Mouse (Mus musculus) c-Kit-positive CD71-positive TER-119-positive erythroid progenitor cells, embryonic 14.5 days (primary cell): ENCODE measurements around the gene Olfr12.
A peak's percentile ranks its signal among the peaks of the same experiment; 100 is the strongest.

Experiments
- DNase-seq: peaks from one replicate; pipeline ENCODE4 v3.0.0-alpha.2; 2013; ENCODE audit warnings: low spot score

The Olfr12 gene

DNA sequence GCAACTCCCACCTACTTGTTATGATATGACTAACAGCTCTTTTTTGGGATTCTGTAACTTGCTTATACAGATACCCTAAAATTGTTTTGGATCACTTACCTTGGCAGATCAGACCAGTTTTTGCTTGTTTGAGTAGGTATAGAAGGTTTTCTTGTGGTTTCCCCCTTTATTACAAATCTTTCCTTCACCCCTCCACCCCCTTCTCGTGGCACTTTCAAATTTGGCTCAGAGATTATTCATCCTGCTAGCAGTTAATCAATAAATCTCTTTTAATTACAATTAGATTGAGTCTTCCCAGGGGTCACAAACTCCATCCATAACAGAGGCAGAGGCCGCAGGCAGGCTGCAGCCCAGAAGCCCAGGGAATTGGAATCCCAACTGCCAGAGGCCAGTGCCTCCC, at the start of gene Olfr12:
TSS of gene Olfr12 (plus strand) at position 301 of the 400 bp plus-strand sequence.
- no peak for DNase-seq

DNA sequence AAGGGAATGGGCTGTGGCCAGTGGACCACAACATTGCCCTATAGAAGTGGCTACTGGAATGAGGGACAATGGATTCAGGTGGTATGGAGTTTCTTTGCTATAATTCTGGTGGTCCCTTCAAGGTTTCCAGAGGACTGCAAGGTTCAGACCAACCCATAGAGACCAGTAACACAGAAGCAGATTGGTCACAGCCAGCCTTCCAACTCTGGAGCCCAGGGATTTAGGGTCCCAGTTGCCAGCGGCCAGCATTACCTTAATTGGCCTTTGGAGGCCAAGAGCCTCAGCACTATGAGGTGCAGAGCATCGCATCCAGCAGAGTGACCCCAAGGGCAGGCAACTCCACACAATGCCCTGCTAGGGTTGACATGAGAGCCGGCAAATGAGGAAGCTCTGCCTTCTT, 46.6 kb upstream of the Olfr12 start, which contains the start of gene Olfr1413:
TSS of gene Olfr1413 (plus strand) at position 301 of the 400 bp plus-strand sequence.
- DNase-seq: no peak

- DNase-seq: no peak
Measured at GRCm38 (mm10) chr1:92585479-92585878, 32.1 kb upstream of the Olfr12 start, which contains the start of gene Olfr1412. Gene Olfr1412, plus strand, starts transcription at chr1:92585779.

DNA sequence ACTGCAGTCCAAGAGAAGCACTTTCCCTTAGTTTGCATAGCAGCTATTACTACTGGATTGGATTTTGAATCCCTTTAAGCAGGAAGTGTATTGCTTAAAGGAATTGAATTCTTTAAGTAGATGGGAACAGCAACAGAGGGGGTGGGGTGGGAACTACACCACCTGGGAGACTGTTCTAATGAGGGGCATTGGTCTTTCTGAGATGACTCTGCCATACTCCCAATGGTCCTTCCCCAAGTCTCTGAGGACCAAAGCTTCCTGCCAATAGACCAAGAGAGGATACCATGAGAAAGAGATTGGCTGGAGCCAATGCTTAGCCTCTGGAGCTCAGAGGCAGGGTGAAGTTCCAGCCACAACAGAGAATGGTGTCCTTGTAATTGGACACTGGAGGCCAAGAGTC, 23.5 kb upstream of the Olfr12 start, which contains the start of gene Olfr1411:
TSS of gene Olfr1411 (plus strand) at position 301 of the 400 bp plus-strand sequence.
- no peak for DNase-seq

GRCm38 (mm10) chr1:92596019-92596418, 21.6 kb upstream of the Olfr12 start:
- no peak for DNase-seq

- DNase-seq: no peak
Measured at GRCm38 (mm10) chr1:92605482-92605881, 12.1 kb upstream of the Olfr12 start, which contains the start of gene Olfr1410. Gene Olfr1410, plus strand, starts transcription at chr1:92605782.

- DNase-seq: no peak
Measured at GRCm38 (mm10) chr1:92607711-92608110, 9.9 kb upstream of the Olfr12 start.

DNA sequence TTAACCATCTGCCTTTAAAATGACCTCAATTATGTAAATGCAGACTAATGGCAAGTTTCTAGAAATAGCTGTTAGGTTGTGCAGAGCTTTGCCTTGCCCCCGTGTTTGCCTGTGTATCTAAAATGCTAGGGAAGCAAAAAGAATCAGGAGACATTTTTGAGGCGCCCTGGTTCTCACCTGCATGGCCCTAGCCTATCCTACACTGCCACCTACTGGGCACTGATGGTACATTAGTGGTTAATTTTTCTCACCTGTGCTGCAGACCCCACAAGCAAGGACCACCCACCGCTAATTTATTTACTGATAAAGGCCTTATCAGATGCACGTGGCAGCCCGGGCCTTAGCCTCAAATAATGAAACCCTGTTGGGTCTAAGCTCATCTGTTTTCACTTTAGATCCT, 6.6 kb upstream of the Olfr12 start:
- peak; percentile 22 for DNase-seq

DNA sequence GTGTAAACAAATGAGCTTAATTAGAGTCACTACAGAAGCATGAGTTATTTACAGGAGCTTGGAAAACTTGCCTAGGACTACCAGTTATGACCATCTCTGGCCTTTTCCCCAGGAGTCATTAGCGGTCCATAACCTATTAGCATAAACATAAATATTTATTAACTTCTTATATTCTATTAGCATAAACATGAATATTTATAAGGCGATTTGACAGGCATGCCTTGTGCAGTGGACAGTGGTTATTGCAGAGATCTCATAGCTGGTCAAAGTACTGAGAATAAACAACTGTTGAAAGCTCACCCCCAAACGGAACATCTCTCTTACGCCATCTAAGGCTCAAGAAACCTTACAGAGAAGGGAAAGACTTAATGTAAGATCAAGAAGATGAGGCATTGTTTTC, 4.4 kb upstream of the Olfr12 start:
- no peak for DNase-seq

GRCm38 (mm10) chr1:92614516-92614915, 3.1 kb upstream of the Olfr12 start:
- no peak for DNase-seq

GRCm38 (mm10) chr1:92616046-92616445, 1.5 kb upstream of the Olfr12 start:
- no peak for DNase-seq

DNA sequence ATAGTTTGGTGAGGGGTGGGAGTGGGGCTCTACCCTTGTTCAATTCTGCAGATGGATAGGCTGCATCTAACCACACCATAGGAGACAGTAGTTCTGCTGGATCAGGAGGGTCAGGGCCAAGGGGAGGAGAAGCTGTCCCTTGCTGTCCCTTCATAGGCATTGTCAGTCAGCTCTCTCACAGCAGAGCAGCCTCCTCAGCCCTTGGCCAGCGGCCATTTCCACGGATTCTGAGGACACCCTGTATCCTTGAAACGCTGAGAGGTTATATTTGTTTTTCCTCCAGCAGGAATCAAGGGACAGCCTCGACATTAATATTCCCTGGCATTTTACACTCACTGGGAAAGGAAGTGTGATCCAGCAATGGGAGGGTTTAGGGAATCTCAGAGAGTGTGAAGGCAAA, 772 bp downstream of the Olfr12 start:
- DNase-seq: no peak

- DNase-seq: no peak
Measured at GRCm38 (mm10) chr1:92628227-92628626, 10.6 kb downstream of the Olfr12 start.

DNA sequence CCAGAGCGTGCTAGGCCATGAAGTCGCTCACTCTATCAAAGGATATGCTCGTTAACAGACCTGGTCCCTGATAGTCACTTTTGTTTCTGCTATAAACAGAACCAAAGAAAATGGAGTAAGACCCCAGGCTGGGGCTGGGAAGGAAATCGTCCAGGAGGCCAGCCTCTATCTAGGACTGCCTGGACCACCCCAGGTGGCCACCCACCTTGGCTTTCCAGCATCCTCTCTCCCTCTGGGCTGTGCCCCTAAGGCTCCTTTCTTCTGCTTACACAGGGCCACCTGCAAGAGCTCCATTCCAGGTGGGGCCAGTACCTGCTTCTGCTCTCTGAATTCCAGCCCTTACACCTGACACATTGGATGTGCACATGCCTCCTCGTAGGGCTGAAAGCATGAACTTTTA, 14.6 kb downstream of the Olfr12 start:
- no peak for DNase-seq

GRCm38 (mm10) chr1:92632948-92633347, 15.4 kb downstream of the Olfr12 start:
- DNase-seq: no peak

- no peak for DNase-seq
Measured at GRCm38 (mm10) chr1:92633726-92634125, 16.1 kb downstream of the Olfr12 start.

DNA sequence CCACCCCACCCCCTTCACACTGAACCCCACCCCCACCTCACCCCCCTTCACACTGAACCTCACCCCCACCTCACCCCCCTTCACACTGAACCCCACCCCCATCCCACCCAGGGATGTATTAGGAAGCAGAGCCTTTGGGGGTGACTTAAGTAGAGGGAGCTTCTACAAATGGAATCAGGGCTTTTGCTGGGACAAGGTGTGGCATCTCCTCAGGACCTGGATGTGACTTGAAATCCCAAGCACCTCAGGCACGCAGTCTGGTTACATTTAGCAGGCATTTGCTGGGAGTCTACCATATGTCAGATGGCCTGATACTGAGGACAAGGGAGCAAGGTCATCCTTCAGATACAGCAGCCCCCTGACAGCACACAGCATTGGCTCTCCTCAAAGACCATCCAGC, 17.0 kb downstream of the Olfr12 start:
- no peak for DNase-seq

DNA sequence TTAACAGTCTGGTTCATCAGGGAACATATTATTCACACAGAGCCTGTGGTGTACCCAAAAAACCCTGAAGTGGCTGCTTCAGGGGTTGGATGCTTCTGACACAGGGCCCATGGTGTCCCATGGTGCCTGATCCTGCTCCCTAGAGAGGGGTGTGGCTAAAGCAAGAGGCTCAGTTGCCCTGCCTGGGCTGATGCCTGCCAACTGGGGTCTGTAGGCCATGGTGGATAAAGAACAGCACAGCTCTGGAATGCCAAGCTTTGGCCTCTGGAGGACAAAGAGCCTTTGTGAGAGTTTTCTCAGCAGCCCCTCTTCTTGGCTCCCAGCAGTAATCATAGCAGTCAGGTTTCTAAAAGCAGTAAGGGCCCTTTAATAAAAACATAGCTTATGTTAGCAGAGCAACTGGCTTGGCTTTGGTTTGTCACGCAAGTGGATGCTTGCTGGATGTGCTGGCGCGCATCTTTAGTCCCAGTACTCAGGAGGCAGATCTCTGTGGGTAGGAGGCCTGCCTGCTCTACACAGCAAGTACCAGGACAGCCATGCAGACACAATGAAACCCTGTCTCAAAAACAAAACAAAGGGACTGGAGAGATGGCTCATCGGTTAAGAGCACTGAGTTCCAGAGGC, 17.5 kb downstream of the Olfr12 start:
- DNase-seq: no peak

DNA sequence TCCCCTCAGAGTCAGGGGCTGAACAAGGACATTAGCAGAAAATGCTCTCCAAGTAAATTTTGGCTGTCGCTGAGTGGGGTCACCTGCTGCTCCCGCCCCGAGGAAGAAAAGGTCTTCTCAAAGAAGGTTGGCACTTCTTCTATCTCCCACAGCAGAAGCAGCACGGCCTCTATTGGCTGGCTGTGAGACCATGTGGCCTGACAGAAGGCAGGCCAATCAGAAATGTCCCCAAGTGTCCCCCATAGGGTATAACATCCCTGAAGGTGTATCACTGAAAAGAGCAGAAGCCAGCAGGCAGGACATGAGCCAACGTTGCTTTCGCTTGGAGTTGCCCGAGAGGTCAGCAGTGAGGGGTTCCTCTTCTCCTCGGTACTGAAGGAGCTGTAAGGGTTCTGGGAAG, 18.4 kb downstream of the Olfr12 start:
- no peak for DNase-seq

GRCm38 (mm10) chr1:92636676-92637075, 19.1 kb downstream of the Olfr12 start:
- no peak for DNase-seq

- DNase-seq: no peak
Measured at GRCm38 (mm10) chr1:92637501-92638172, 20.0 kb downstream of the Olfr12 start.

GRCm38 (mm10) chr1:92638181-92638580, 20.6 kb downstream of the Olfr12 start:
- no peak for DNase-seq

DNA sequence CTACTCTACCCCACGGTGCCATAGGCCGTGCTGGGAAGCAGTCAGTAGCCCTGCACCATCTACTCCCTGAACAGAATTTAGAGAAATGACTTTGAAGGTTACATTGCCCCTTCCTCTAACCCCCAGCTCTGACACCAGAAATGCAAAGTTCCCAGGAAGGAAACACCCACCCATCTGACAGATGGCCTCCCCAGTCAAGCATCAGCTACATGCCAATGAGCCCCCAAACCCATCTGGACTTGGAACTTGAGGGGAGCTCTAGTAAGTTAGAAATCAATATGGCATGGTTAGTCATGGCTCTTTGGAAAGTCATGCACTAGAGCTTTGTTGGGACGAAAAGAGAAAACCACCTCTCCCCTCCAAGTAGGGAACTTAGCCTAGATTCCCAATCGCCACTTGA, 21.1 kb downstream of the Olfr12 start:
- DNase-seq: no peak

GRCm38 (mm10) chr1:92640393-92640792, 22.8 kb downstream of the Olfr12 start:
- no peak for DNase-seq
